Mouse (Mus musculus): ENCODE data around the gene Myocd. TPM values are rescaled to one million over a fixed set of nuclear protein-coding genes. Genes with fewer than 3 reads are reported as not detected.

Gene Myocd
- total and polyA plus RNA-seq, 3 experiments, result 30.6 to 87.1 (median 82.5) TPM

DNA sequence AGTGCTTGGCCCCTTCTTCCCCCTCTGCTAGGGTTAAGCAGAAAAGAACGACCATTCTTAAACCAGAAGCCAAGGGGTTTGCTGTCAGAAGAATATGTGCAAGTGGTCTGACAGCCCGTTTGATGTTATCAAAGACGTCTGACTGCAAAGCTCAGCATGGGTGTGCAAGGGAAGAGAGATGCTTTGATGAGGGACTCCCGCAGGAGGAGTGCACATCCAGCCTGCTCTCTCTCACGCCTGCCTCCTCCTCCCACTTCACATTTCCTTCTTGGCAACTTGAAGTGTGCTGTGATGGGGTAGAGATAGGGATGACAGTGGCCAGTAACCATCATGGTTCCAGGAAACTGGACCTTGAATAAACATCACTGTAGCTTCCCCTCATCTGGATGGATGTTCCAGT lies 67.6 kb downstream of the Myocd start:
- H3K27ac ChIP-seq, result no peak overlapping the region
- no peak for DNase-seq
- H3K9ac ChIP-seq (ENCODE audit: low read depth, low read length), result no peak overlapping the region
- TF ChIP-seq EP300 (IDR thresholded peaks at IDR 0.05; ENCODE audit: insufficient read depth, low read depth, low read length), result no peak
- WGBS, result 16% methylated on average over 5 of the region's 5 CpGs
- no peak overlapping the region for H3K4me3 ChIP-seq
- H3K36me3 ChIP-seq (ENCODE audit: control insufficient read depth, insufficient read depth, low read length), result peaks cover 2% of the 10 kb centered on the region
- H3K27me3 ChIP-seq (ENCODE audit: control insufficient read depth, insufficient read depth, low read length), result no peaks in the 10 kb centered on the region
- peaks cover 2% of the 10 kb centered on the region; the same call in 1 of the 2 replicates for H3K4me1 ChIP-seq (ENCODE audit: control insufficient read depth, insufficient read depth, low read length)
- H3K79me2 ChIP-seq (replicated peaks; ENCODE audit: control insufficient read depth, insufficient read depth, low read length), result no peaks in the 10 kb centered on the region
- intact Hi-C loops (cut with DNase I), result no loop called here

DNA sequence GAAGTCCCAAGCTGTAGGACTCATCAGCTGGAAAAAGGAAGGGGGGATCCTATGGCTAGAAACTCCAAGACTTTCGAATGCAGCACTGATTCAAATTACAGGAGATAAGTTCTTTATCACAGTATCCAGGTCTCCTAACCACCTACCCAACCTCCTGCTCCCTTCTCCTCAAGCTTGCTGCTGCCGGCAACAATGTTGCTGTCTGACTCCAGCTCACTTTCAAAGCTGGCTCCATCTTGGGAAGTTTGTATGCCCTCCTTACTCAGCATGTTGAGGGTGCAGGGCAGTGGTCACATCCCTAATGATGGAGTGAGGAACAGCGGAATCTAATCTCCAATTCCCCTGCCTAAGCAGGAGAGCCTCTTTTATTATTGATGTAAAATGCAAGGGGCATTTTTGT lies 71.8 kb downstream of the Myocd start:
- no peaks in the 10 kb centered on the region for H3K79me2 ChIP-seq (replicated peaks; ENCODE audit: control insufficient read depth, insufficient read depth, low read length)
- H3K4me3 ChIP-seq, result no peak overlapping the region
- no peak for DNase-seq
- H3K9ac ChIP-seq (ENCODE audit: low read depth, low read length), result no peak overlapping the region
- H3K4me1 ChIP-seq (ENCODE audit: control insufficient read depth, insufficient read depth, low read length), result no peaks in the 10 kb centered on the region; the same call in 1 of the 2 replicates
- H3K27ac ChIP-seq, result no peak overlapping the region
- intact Hi-C loops (cut with DNase I), result loop anchor here (10.0 kb wide), 2 partner anchors 187 to 437 kb away; no protein-coding TSS in a partner anchor
- no peaks in the 10 kb centered on the region for H3K27me3 ChIP-seq (ENCODE audit: control insufficient read depth, insufficient read depth, low read length)
- peaks cover 5% of the 10 kb centered on the region for H3K36me3 ChIP-seq (ENCODE audit: control insufficient read depth, insufficient read depth, low read length)
- TF ChIP-seq CTCF (IDR thresholded peaks at IDR 0.05) (no peak), POLR2A (IDR thresholded peaks at IDR 0.05; ENCODE audit: insufficient read depth, low read depth, low read length) (no peak), EP300 (IDR thresholded peaks at IDR 0.05; ENCODE audit: insufficient read depth, low read depth, low read length) (no peak)
- 74% methylated on average over 3 of the region's 3 CpGs for WGBS

DNA sequence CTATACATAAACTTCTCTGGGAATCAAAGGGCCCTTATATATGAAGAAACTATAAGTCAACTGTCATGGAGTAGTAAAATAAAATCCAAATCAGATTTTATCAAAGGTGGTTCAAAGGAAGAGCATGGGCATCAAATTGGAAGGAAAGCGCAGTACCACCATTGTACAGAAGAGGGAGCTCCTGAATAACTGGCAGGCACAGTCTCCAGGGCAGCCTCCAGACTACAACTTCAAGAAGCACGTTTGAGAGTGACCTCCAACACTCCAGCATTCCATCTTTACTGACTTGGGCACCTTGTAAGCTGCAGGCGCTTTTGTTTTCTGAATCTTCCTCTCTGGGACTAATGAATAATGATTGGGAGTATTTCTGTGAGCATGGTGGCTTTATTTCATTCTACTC lies 72.5 kb downstream of the Myocd start:
- Histone ChIP-seq H3K27me3 (ENCODE audit: control insufficient read depth, insufficient read depth, low read length) (no peaks in the 10 kb centered on the region), H3K9ac (ENCODE audit: low read depth, low read length) (no peak overlapping the region), H3K4me3 (no peak overlapping the region), H3K27ac (no peak overlapping the region), H3K79me2 (replicated peaks; ENCODE audit: control insufficient read depth, insufficient read depth, low read length) (no peaks in the 10 kb centered on the region), H3K36me3 (ENCODE audit: control insufficient read depth, insufficient read depth, low read length) (peaks cover 5% of the 10 kb centered on the region), H3K4me1 (ENCODE audit: control insufficient read depth, insufficient read depth, low read length) (no peaks in the 10 kb centered on the region; the same call in 1 of the 2 replicates)
- intact Hi-C loops (cut with DNase I), result loop anchor here (2.0 to 10.0 kb wide), 3 partner anchors 188 to 482 kb away; no protein-coding TSS in a partner anchor
- peak in 1 of 2 experiments; percentile 62 for DNase-seq
- WGBS, result 3% methylated on average over 3 of the region's 3 CpGs
- TF ChIP-seq CTCF (IDR thresholded peaks at IDR 0.05), result peak; percentile 93
- peak; percentile 70; the same call in 1 of the 2 replicates for TF ChIP-seq EP300 (IDR thresholded peaks at IDR 0.05; ENCODE audit: insufficient read depth, low read depth, low read length)
- TF ChIP-seq POLR2A (IDR thresholded peaks at IDR 0.05; ENCODE audit: insufficient read depth, low read depth, low read length), result no peak

DNA sequence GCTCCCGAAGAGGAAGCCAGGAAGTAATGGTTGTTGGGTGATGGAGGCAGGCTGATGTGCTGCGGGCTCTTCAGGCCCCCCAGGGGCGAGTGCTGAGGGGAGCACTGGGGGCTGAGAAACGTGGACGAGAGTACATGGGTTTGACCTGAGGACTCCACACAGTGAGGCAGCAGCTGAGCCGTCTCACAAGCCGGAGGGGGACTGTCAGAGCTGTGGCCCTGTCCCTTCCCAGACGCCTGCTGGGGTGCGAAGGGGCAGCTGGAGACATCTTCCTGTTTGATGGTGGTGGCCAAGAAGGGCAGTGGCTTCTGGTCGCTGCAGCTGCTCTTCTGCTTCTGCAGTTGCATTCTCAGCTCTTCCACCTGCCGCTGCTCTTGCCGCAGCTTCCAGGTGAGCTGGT lies 82.8 kb downstream of the Myocd start:
- Histone ChIP-seq H3K4me3 (no peak overlapping the region), H3K9ac (ENCODE audit: low read depth, low read length) (no peak overlapping the region), H3K27ac (no peak overlapping the region; the same call in 1 of the 2 replicates), H3K36me3 (ENCODE audit: control insufficient read depth, insufficient read depth, low read length) (peaks cover 20% of the 10 kb centered on the region), H3K79me2 (replicated peaks; ENCODE audit: control insufficient read depth, insufficient read depth, low read length) (no peaks in the 10 kb centered on the region), H3K4me1 (ENCODE audit: control insufficient read depth, insufficient read depth, low read length) (no peaks in the 10 kb centered on the region; the same call in 1 of the 2 replicates), H3K27me3 (ENCODE audit: control insufficient read depth, insufficient read depth, low read length) (no peaks in the 10 kb centered on the region)
- intact Hi-C loops (cut with DNase I), result no loop called here
- WGBS, result 70% methylated on average over 12 of the region's 12 CpGs
- TF ChIP-seq CTCF (IDR thresholded peaks at IDR 0.05) (no peak), EP300 (IDR thresholded peaks at IDR 0.05; ENCODE audit: insufficient read depth, low read depth, low read length) (no peak), POLR2A (IDR thresholded peaks at IDR 0.05; ENCODE audit: insufficient read depth, low read depth, low read length) (no peak)
- no peak for DNase-seq

DNA sequence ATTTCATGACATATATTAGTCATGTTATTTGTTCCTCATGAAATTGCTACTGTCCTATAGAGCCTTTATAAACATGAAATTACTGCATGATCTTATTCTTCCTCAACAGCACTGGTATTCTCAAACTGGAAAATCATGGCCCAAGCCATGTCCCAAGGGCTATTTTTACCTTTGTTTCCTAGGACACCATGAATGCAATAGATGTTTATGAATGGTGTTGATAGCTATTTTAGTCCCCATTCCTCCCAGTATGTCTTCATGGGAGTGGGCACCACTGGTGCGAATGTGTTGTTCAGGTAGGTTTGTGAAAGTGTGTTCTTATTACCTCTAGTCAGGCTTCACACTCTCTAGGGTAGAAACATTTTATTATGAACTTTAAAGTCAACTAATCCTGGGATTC lies 84.7 kb downstream of the Myocd start:
- WGBS, result 69% methylated on average over 1 of the region's 1 CpGs
- H3K9ac ChIP-seq (ENCODE audit: low read depth, low read length), result no peak overlapping the region
- DNase-seq, result no peak
- peaks cover 19% of the 10 kb centered on the region for H3K36me3 ChIP-seq (ENCODE audit: control insufficient read depth, insufficient read depth, low read length)
- no peaks in the 10 kb centered on the region; the same call in 1 of the 2 replicates for H3K4me1 ChIP-seq (ENCODE audit: control insufficient read depth, insufficient read depth, low read length)
- H3K27ac ChIP-seq, result peak overlapping the region; percentile 33
- no peak overlapping the region for H3K4me3 ChIP-seq
- no peak for TF ChIP-seq EP300 (IDR thresholded peaks at IDR 0.05; ENCODE audit: insufficient read depth, low read depth, low read length)
- no peak for TF ChIP-seq CTCF (IDR thresholded peaks at IDR 0.05)
- no peak for TF ChIP-seq POLR2A (IDR thresholded peaks at IDR 0.05; ENCODE audit: insufficient read depth, low read depth, low read length)
- H3K79me2 ChIP-seq (replicated peaks; ENCODE audit: control insufficient read depth, insufficient read depth, low read length), result no peaks in the 10 kb centered on the region
- no peaks in the 10 kb centered on the region for H3K27me3 ChIP-seq (ENCODE audit: control insufficient read depth, insufficient read depth, low read length)
- intact Hi-C loops (cut with DNase I), result no loop called here

DNA sequence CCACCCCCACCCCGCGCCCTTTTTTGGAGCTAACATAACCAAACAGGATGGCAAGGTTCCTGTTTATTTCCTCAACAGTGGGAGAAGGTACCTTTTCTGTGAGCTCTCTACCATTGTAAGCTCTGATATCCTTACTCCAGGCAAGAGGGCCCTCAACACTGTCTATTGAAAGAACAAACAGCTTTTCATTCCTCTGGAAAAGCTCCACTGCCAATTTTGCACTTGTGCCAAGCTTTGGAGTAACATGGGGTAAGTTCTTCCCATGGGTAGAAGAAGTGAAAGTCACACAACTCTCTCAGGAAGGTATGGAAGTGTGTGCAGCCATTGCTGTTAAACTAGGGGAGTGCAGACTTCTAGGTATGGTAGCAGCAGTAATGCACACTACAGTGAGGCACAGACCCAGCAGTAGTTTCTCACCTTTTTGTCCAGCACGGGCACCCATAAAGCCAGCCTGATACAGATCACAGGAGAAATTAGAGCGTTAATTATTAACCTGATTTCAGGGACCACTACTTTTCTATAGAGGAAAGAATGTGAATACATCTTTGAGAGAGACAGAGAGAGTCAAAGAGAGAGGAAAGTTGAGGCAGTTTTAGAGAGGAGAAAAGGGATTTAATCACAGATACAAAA lies 99.6 kb downstream of the Myocd start:
- Histone ChIP-seq H3K79me2 (replicated peaks; ENCODE audit: control insufficient read depth, insufficient read depth, low read length) (no peaks in the 10 kb centered on the region), H3K4me3 (no peak overlapping the region), H3K36me3 (ENCODE audit: control insufficient read depth, insufficient read depth, low read length) (no peaks in the 10 kb centered on the region), H3K9ac (ENCODE audit: low read depth, low read length) (no peak overlapping the region), H3K27me3 (ENCODE audit: control insufficient read depth, insufficient read depth, low read length) (no peaks in the 10 kb centered on the region), H3K27ac (no peak overlapping the region), H3K4me1 (ENCODE audit: control insufficient read depth, insufficient read depth, low read length) (no peaks in the 10 kb centered on the region)
- WGBS, result 86% methylated on average over 4 of the region's 4 CpGs
- no peak for TF ChIP-seq EP300 (IDR thresholded peaks at IDR 0.05; ENCODE audit: insufficient read depth, low read depth, low read length)
- TF ChIP-seq CTCF (IDR thresholded peaks at IDR 0.05), result no peak
- TF ChIP-seq POLR2A (IDR thresholded peaks at IDR 0.05; ENCODE audit: insufficient read depth, low read depth, low read length), result no peak
- DNase-seq, result no peak
- intact Hi-C loops (cut with DNase I), result no loop called here

Measured in heart, adult 2 months (tissue).